Mouse (Mus musculus): Measurements from ENCODE around the gene Mcpt2. TPM values are rescaled to one million over a fixed set of nuclear protein-coding genes. Genes with fewer than 3 reads are reported as not detected.
"Not testable (repeated sequence)": the region's sequence is repeated elsewhere in the genome, so short reads cannot be mapped to it uniquely, and the experiment has no call there.

The Mcpt2 gene
- polyA plus RNA-seq, 1 experiment from 2014 or later = not detected

DNA sequence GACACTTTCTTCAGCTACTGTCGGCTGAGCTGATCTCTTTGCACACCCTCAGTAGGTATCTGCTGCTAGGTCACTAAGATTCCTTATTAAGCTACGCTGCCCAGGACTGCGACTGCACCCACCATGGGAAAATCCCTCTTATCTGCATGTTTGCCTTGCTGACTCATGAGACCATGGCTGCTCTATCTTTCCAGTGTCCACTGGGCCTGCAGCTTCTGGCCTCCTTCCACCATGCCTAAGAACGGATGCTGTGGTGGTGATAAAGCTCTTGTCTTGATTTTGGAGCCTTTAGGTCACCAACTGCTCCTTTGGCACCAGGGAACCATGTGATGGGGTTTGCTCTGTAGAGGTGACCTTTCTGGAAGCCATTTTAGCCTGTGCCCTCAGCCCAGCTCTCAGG, 15.9 kb downstream of the Mcpt2 start:
- no peak for ATAC-seq (replicated peaks; ENCODE audit: insufficient number of reproducible peaks, low FRiP score, low TSS enrichment)
- H3K27me3 ChIP-seq (ENCODE audit: control insufficient read depth, insufficient read depth, low read length) = no peaks in the 10 kb centered on the region
- no peak overlapping the region for H3K9ac ChIP-seq (ENCODE audit: low read depth, low read length)
- H3K27ac ChIP-seq (ENCODE audit: low read depth, low read length) = no peak overlapping the region
- no peak overlapping the region for H3K4me2 ChIP-seq
- H3K4me3 ChIP-seq (ENCODE audit: low read depth, low read length) = no peak overlapping the region
- H3K36me3 ChIP-seq (ENCODE audit: control insufficient read depth, insufficient read depth, low read length) = no peaks in the 10 kb centered on the region
- peaks cover 3% of the 10 kb centered on the region; the same call in 1 of the 2 replicates for H3K4me1 ChIP-seq (ENCODE audit: control insufficient read depth, insufficient read depth, low read length)
- H3K9me3 ChIP-seq (replicated peaks; ENCODE audit: control insufficient read depth, low read length) = no peaks in the 10 kb centered on the region
- WGBS (ENCODE audit: insufficient replicate concordance) = 37% methylated on average over 4 of the region's 4 CpGs

DNA sequence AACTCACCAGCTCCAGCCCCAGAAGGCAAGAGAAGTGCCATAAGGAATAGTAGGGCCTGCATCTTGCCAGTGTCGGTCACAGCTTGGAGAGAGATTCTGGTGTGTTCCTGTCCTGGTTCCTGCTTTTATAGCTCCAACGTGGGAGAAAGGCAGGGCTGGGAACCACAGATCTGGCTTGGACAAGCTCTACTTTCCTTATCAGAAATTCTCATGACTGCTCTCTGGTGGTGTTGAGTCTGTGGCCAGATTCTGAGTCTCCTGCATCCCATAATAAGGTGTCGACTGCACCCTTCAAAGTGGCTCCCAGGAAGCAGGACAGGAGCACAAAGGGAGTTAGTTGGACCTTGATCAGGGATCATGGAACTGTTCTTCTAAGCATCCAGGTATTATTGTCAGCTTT, 20.4 kb downstream of the Mcpt2 start, which contains the start of gene Mcpt4:
Gene Mcpt4, minus strand, starts transcription at position 101 of the 400 bp plus-strand sequence.
- H3K4me1 ChIP-seq (ENCODE audit: control insufficient read depth, insufficient read depth, low read length); H3K4me3 ChIP-seq (ENCODE audit: low read depth, low read length); H3K9me3 ChIP-seq (replicated peaks; ENCODE audit: control insufficient read depth, low read length); H3K27me3 ChIP-seq (ENCODE audit: control insufficient read depth, insufficient read depth, low read length); H3K36me3 ChIP-seq (ENCODE audit: control insufficient read depth, insufficient read depth, low read length); H3K4me2 ChIP-seq; H3K9ac ChIP-seq (ENCODE audit: low read depth, low read length); H3K27ac ChIP-seq (ENCODE audit: low read depth, low read length); ATAC-seq (replicated peaks; ENCODE audit: insufficient number of reproducible peaks, low FRiP score, low TSS enrichment): not testable (repeated sequence)
- 50% methylated on average over 3 of the region's 3 CpGs for WGBS (ENCODE audit: insufficient replicate concordance)

DNA sequence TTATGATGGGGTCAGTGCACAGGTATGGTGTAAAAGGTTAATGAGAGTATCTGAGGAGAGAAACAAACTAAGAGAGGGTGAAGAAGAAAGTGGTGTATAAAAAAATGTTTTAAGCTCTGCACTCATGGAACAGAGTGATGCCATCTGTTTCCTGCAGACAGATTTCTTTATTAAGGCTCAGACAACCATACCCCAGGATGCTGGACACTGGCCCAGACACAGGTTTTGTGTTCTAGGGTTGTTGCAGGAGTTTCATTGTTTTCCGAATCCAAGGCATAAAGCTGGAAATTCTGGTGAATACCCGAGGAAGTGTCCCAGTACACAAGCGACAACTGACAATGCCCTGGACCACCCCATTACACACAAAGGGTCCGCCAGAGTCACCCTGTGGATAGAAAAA, 40.2 kb downstream of the Mcpt2 start:
- ATAC-seq (replicated peaks; ENCODE audit: insufficient number of reproducible peaks, low FRiP score, low TSS enrichment) = no peak
- Histone ChIP-seq H3K4me1 (ENCODE audit: control insufficient read depth, insufficient read depth, low read length) (no peaks in the 10 kb centered on the region), H3K9ac (ENCODE audit: low read depth, low read length) (no peak overlapping the region), H3K36me3 (ENCODE audit: control insufficient read depth, insufficient read depth, low read length) (no peaks in the 10 kb centered on the region), H3K4me3 (ENCODE audit: low read depth, low read length) (no peak overlapping the region), H3K4me2 (no peak overlapping the region), H3K27ac (ENCODE audit: low read depth, low read length) (no peak overlapping the region), H3K27me3 (ENCODE audit: control insufficient read depth, insufficient read depth, low read length) (no peaks in the 10 kb centered on the region), H3K9me3 (replicated peaks; ENCODE audit: control insufficient read depth, low read length) (no peaks in the 10 kb centered on the region)
- WGBS (ENCODE audit: insufficient replicate concordance) = 80% methylated on average over 4 of the region's 4 CpGs

DNA sequence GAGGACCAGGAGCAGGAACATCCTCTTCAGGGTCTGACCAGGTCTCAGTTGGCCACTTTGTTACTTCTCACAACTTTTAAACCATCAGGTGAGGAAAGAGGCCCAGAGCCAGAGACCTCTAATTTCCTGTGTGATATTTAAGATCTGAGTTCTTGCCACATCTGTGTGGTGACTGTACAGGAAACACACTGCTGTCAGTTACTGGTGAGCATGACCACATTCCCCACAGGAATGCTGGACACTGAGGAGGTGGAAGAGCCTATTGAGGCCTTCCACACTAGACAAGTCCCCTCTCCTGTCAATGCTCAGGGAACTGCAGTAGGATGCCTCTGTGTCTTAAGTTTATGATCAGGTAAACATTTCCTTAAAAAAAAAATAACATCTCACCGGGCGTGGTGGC, 43.3 kb downstream of the Mcpt2 start, which contains the start of gene Mcpt8:
Gene Mcpt8, minus strand, starts transcription at position 107 of the 400 bp plus-strand sequence.
- no peaks in the 10 kb centered on the region for H3K4me1 ChIP-seq (ENCODE audit: control insufficient read depth, insufficient read depth, low read length)
- H3K27me3 ChIP-seq (ENCODE audit: control insufficient read depth, insufficient read depth, low read length) = no peaks in the 10 kb centered on the region
- no peaks in the 10 kb centered on the region for H3K9me3 ChIP-seq (replicated peaks; ENCODE audit: control insufficient read depth, low read length)
- 92% methylated on average over 2 of the region's 2 CpGs for WGBS (ENCODE audit: insufficient replicate concordance)
- H3K4me3 ChIP-seq (ENCODE audit: low read depth, low read length) = no peak within 1 kb of the TSS
- no peak within 1 kb of the TSS for H3K4me2 ChIP-seq
- H3K36me3 ChIP-seq (ENCODE audit: control insufficient read depth, insufficient read depth, low read length) = no peaks in the 10 kb centered on the region
- no peak within 1 kb of the TSS for H3K9ac ChIP-seq (ENCODE audit: low read depth, low read length)
- no peak for ATAC-seq (replicated peaks; ENCODE audit: insufficient number of reproducible peaks, low FRiP score, low TSS enrichment)
- H3K27ac ChIP-seq (ENCODE audit: low read depth, low read length) = no peak within 1 kb of the TSS

DNA sequence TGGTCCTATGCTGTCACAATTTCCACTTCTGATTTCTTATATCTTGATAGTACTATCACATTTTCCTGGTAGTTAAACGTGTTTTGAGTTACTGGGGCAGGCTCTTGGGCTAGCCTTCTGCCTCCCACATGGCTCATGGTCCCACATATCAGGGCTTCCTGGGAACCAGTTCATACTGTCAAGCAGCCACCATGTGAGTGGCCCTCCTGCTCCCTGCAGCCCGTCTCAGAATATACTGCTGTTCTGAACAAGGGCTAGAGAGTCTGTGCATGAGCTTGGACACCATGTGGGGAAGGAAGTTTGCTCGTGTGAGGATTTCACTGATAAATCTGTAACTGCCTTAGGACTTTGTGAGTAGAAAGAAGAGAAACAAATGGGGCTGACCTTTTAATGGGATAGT, 44.9 kb downstream of the Mcpt2 start:
- no peak overlapping the region for H3K27ac ChIP-seq (ENCODE audit: low read depth, low read length)
- 63% methylated on average over 3 of the region's 3 CpGs for WGBS (ENCODE audit: insufficient replicate concordance)
- no peak for ATAC-seq (replicated peaks; ENCODE audit: insufficient number of reproducible peaks, low FRiP score, low TSS enrichment)
- no peaks in the 10 kb centered on the region for H3K9me3 ChIP-seq (replicated peaks; ENCODE audit: control insufficient read depth, low read length)
- no peak overlapping the region for H3K4me2 ChIP-seq
- no peaks in the 10 kb centered on the region for H3K27me3 ChIP-seq (ENCODE audit: control insufficient read depth, insufficient read depth, low read length)
- no peaks in the 10 kb centered on the region for H3K36me3 ChIP-seq (ENCODE audit: control insufficient read depth, insufficient read depth, low read length)
- no peaks in the 10 kb centered on the region for H3K4me1 ChIP-seq (ENCODE audit: control insufficient read depth, insufficient read depth, low read length)
- H3K4me3 ChIP-seq (ENCODE audit: low read depth, low read length) = no peak overlapping the region
- no peak overlapping the region for H3K9ac ChIP-seq (ENCODE audit: low read depth, low read length)

DNA sequence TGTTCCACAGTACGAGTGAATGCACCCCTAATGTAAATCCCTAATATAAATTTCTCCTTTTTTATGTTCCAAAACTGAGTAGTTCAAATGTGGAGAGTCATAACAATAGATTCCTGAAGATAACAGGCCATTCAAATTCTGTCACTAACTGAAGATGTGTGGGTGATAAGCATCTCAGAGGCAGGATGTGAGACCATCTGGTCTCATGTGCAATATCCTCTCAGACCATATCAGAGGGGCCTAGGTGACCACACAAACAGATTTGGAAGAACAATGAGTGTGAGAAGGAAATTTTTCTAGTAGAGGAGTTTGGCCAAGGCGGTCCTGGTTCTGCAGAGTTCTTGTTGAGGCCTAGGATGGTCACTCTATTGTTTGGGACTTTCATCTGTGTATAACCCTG, 51.5 kb downstream of the Mcpt2 start:
- no peaks in the 10 kb centered on the region for H3K36me3 ChIP-seq (ENCODE audit: control insufficient read depth, insufficient read depth, low read length)
- H3K4me3 ChIP-seq (ENCODE audit: low read depth, low read length) = no peak overlapping the region
- H3K27ac ChIP-seq (ENCODE audit: low read depth, low read length) = no peak overlapping the region
- H3K9ac ChIP-seq (ENCODE audit: low read depth, low read length) = no peak overlapping the region
- H3K9me3 ChIP-seq (replicated peaks; ENCODE audit: control insufficient read depth, low read length) = no peaks in the 10 kb centered on the region
- H3K4me2 ChIP-seq = no peak overlapping the region
- H3K4me1 ChIP-seq (ENCODE audit: control insufficient read depth, insufficient read depth, low read length) = peaks cover 5% of the 10 kb centered on the region
- no peak for ATAC-seq (replicated peaks; ENCODE audit: insufficient number of reproducible peaks, low FRiP score, low TSS enrichment)
- WGBS (ENCODE audit: insufficient replicate concordance) = 70% methylated on average over 2 of the region's 2 CpGs
- no peaks in the 10 kb centered on the region for H3K27me3 ChIP-seq (ENCODE audit: control insufficient read depth, insufficient read depth, low read length)

Small RNA genes lying within 50 kb of the gene (microRNA-seq; reads per million reads assigned to microRNA genes)
- gene Mir6949 (ENCODE audit: borderline number of aligned reads) = not detected

Other genes with a start within 250 kb of the Mcpt2 start
- 15.5 and 16.9 TPM in 2 replicates for gene Nfatc4, start 218.9 kb upstream of the Mcpt2 start, polyA plus RNA-seq (2014; fragmentation: Nextera tagmentation; extraction: Ambion mirVana)
- gene Nynrin, start 188.0 kb upstream of the Mcpt2 start, polyA plus RNA-seq (2014; fragmentation: Nextera tagmentation; extraction: Ambion mirVana) = 12.5 and 20.3 TPM in 2 replicates
- gene Cbln3, start 157.6 kb upstream of the Mcpt2 start, polyA plus RNA-seq (2014; fragmentation: Nextera tagmentation; extraction: Ambion mirVana) = 0.30 and 0.42 TPM in 2 replicates
- gene Khnyn, start 157.1 kb upstream of the Mcpt2 start, polyA plus RNA-seq (2014; fragmentation: Nextera tagmentation; extraction: Ambion mirVana) = 6.0 and 8.9 TPM in 2 replicates
- 36.9 and 42.2 TPM in 2 replicates for gene Sdr39u1, start 141.7 kb upstream of the Mcpt2 start, polyA plus RNA-seq (2014; fragmentation: Nextera tagmentation; extraction: Ambion mirVana)
- not detected in 2 replicates for gene Cma1, start 97.4 kb upstream of the Mcpt2 start, polyA plus RNA-seq (2014; fragmentation: Nextera tagmentation; extraction: Ambion mirVana)
- gene Cma2, start 91.1 kb upstream of the Mcpt2 start, polyA plus RNA-seq (2014; fragmentation: Nextera tagmentation; extraction: Ambion mirVana) = not detected in 2 replicates
- not detected in 2 replicates for gene Mcpt1, start 24.1 kb upstream of the Mcpt2 start, polyA plus RNA-seq (2014; fragmentation: Nextera tagmentation; extraction: Ambion mirVana)
- not detected in 2 replicates for gene Mcpt9, start 11.5 kb upstream of the Mcpt2 start, polyA plus RNA-seq (2014; fragmentation: Nextera tagmentation; extraction: Ambion mirVana)
- not detected in 2 replicates for gene Mcpt4, start 20.3 kb downstream of the Mcpt2 start, polyA plus RNA-seq (2014; fragmentation: Nextera tagmentation; extraction: Ambion mirVana)
- not detected in 2 replicates for gene Mcpt8, start 43.2 kb downstream of the Mcpt2 start, polyA plus RNA-seq (2014; fragmentation: Nextera tagmentation; extraction: Ambion mirVana)
- 0.21 TPM in 1 of 2 replicates, not detected in the other for gene Ctsg, start 60.5 kb downstream of the Mcpt2 start, polyA plus RNA-seq (2014; fragmentation: Nextera tagmentation; extraction: Ambion mirVana)
- not detected in 2 replicates for gene Gzme, start 78.6 kb downstream of the Mcpt2 start, polyA plus RNA-seq (2014; fragmentation: Nextera tagmentation; extraction: Ambion mirVana)
- not detected in 2 replicates for gene Gzmd, start 90.6 kb downstream of the Mcpt2 start, polyA plus RNA-seq (2014; fragmentation: Nextera tagmentation; extraction: Ambion mirVana)
- gene Gzmg, start 117.5 kb downstream of the Mcpt2 start, polyA plus RNA-seq (2014; fragmentation: Nextera tagmentation; extraction: Ambion mirVana) = not detected in 2 replicates
- not detected in 2 replicates for gene Gzmn, start 132.6 kb downstream of the Mcpt2 start, polyA plus RNA-seq (2014; fragmentation: Nextera tagmentation; extraction: Ambion mirVana)
- gene Gzmf, start 169.4 kb downstream of the Mcpt2 start, polyA plus RNA-seq (2014; fragmentation: Nextera tagmentation; extraction: Ambion mirVana) = not detected in 2 replicates
- not detected in 2 replicates for gene Gzmc, start 192.6 kb downstream of the Mcpt2 start, polyA plus RNA-seq (2014; fragmentation: Nextera tagmentation; extraction: Ambion mirVana)
- not detected in 2 replicates for gene Gzmb, start 220.2 kb downstream of the Mcpt2 start, polyA plus RNA-seq (2014; fragmentation: Nextera tagmentation; extraction: Ambion mirVana)